Comparison of ENCODE assay signal across 10 mouse cellular contexts in the genomic region with DNA sequence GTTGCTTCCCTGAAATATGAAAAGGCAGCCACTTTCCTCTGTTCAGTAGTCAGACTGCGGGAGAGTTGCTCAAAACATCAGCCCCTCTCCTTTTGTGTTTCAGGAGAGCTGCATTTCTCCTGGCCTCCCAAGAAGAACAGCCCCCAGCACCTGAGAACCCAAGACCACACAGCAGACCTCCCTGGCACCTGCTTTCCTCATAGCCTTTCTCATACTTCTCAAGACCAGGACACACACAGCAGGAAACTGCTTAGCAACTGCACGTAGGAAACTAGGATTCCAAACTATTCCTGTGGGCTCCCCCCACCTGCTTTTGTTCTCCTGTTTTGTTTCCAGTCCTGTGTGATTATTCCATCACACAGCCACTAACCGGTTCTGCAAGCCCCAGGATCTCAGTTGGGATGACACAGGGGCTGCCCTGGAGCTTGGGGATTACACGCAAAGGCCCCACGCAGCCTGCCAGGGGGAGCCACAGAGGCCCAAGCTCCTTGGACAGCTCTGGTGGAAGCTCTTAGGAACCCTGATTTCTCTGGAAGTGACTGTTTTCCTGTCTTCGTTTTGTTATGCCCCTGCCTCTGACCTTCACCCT.
DNase-seq lines count a peak whose midpoint lies in the region; ATAC-seq and TF ChIP-seq lines count a peak whose summit lies in the region.
"Had no signal": no experiment of that assay in that cellular context is flagged by ENCODE, and none has a peak within 500 bp of the region (broad histone marks: within the 10 kb centered on the region; RNA-seq: fewer than 3 reads in every experiment).

No protein-coding gene starts in this region.

- intact Hi-C loops in left cerebral cortex, postnatal 36 days (cut with DNase I) = no loop called here

- in situ Hi-C loops in CH12.LX (cut with MboI; ENCODE audit: low pct_ligation_motif_present, low pct_unique_long_range_greater_than_20kb, low sequenced_read_pairs) = no loop called here
- in situ Hi-C loops in ES-E14 (cut with MboI; ENCODE audit: low sequenced_read_pairs in 2 of 2, unreplicated experiment in 2 of 2) = no loop called here

- 0 out of 2 replicates have a peak, but pooled peaks cover 4% of the 10 kb centered on the region for H3K4me1 ChIP-seq in kidney, postnatal 0 days (replicated peaks; ENCODE audit: insufficient read depth, low read length)
- H3K4me1 ChIP-seq in CH12.LX (ENCODE audit: control insufficient read depth in 1 of 2, insufficient read depth in 2 of 2) = no peaks in the 10 kb centered on the region
- H3K4me1 ChIP-seq in ES-E14 (ENCODE audit: control insufficient read depth in 2 of 2, insufficient read depth in 2 of 2, low read length in 2 of 2, poor library complexity in 1 of 2) = peaks cover 0 to 9% of the 10 kb centered on the region in 2 experiments; a peak in 2 of 4 replicates
- peaks cover 12% of the 10 kb centered on the region for H3K4me1 ChIP-seq in embryonic facial prominence, embryonic 15.5 days

- dilution Hi-C loops in CH12.LX (cut with MboI; ENCODE audit: extremely low pct_ligation_motif_present, extremely low pct_unique_long_range_greater_than_20kb, low sequenced_read_pairs) = no loop called here

- TF ChIP-seq CTCF in kidney, postnatal 0 days (IDR thresholded peaks at IDR 0.05; ENCODE audit: low read depth) = peak; percentile 43; the same call in 1 of the 2 replicates
- TF ChIP-seq CTCF in CH12.LX (conservative IDR thresholded peaks at IDR 0.05 in 1 of 2, IDR thresholded peaks at IDR 0.05 in 1 of 2; ENCODE audit: low read depth in 2 of 2, low read length in 2 of 2) = no peak

- TF ChIP-seq POLR2A in CH12.LX (IDR thresholded peaks at IDR 0.05; ENCODE audit: low read depth, low read length) = no peak

- no peaks in the 10 kb centered on the region for H3K9me3 ChIP-seq in kidney, postnatal 0 days (replicated peaks; ENCODE audit: low read length)
- H3K9me3 ChIP-seq in CH12.LX (replicated peaks; ENCODE audit: low read length) = no peaks in the 10 kb centered on the region
- H3K9me3 ChIP-seq in ES-E14 (ENCODE audit: control insufficient read depth, insufficient read depth, low read depth, low read length) = no peaks in the 10 kb centered on the region
- H3K9me3 ChIP-seq in embryonic facial prominence, embryonic 15.5 days (replicated peaks) = no peaks in the 10 kb centered on the region
- H3K9me3 ChIP-seq: megakaryocyte, embryonic 14.5 days had no signal

- H3K27me3 ChIP-seq in kidney, postnatal 0 days (ENCODE audit: insufficient read depth, low read length) = no peaks in the 10 kb centered on the region
- H3K27me3 ChIP-seq in CH12.LX (replicated peaks) = no peaks in the 10 kb centered on the region
- no peaks in the 10 kb centered on the region for H3K27me3 ChIP-seq in embryonic facial prominence, embryonic 15.5 days

- TF ChIP-seq EP300 in CH12.LX (IDR thresholded peaks at IDR 0.05; ENCODE audit: low read length) = no peak

- no peak overlapping the region for H3K27ac ChIP-seq in kidney, postnatal 0 days
- H3K27ac ChIP-seq in CH12.LX (ENCODE audit: insufficient read depth, low read depth) = no peak overlapping the region
- H3K27ac ChIP-seq in ES-E14 (ENCODE audit: insufficient read depth, low read depth, low read length, poor library complexity, severe bottlenecking) = peak overlapping the region; percentile 49; the same call in 1 of the 2 replicates
- H3K27ac ChIP-seq in embryonic facial prominence, embryonic 15.5 days (replicated peaks) = peak overlapping the region; percentile 79

- no peak for TF ChIP-seq RAD21 in CH12.LX (IDR thresholded peaks at IDR 0.05; ENCODE audit: low read depth, low read length)

- H3K4me3 ChIP-seq in kidney, postnatal 0 days (replicated peaks; ENCODE audit: low read depth, low read length) = no peak overlapping the region
- H3K4me3 ChIP-seq in CH12.LX (replicated peaks in 1 of 3; ENCODE audit: low read depth in 2 of 3, low read length in 2 of 3, poor library complexity in 1 of 3) (no peak overlapping the region), ES-E14 (ENCODE audit: insufficient read depth in 1 of 2, low read depth in 1 of 2, low read length in 2 of 2, poor library complexity in 1 of 2, severe bottlenecking in 1 of 2) (no peak overlapping the region)
- H3K4me3 ChIP-seq in embryonic facial prominence, embryonic 15.5 days (replicated peaks) = no peak overlapping the region
- H3K4me3 ChIP-seq: erythroblast, embryonic 14.5 days; megakaryocyte, embryonic 14.5 days had no signal

- H3K4me2 ChIP-seq in kidney, postnatal 0 days (ENCODE audit: low read length) = no peak overlapping the region
- no peak overlapping the region for H3K4me2 ChIP-seq in CH12.LX (ENCODE audit: insufficient read depth, low read depth, poor library complexity, severe bottlenecking)
- no peak overlapping the region for H3K4me2 ChIP-seq in embryonic facial prominence, embryonic 15.5 days (replicated peaks)

- no peaks in the 10 kb centered on the region for H3K36me3 ChIP-seq in kidney, postnatal 0 days (ENCODE audit: insufficient read depth, low read length)
- H3K36me3 ChIP-seq in CH12.LX (replicated peaks in 1 of 2; ENCODE audit: control insufficient read depth in 1 of 2, insufficient read depth in 1 of 2, low read length in 1 of 2) = no peaks in the 10 kb centered on the region
- no peaks in the 10 kb centered on the region for H3K36me3 ChIP-seq in ES-E14 (ENCODE audit: control insufficient read depth, insufficient read depth, low read length, poor library complexity, severe bottlenecking)
- H3K36me3 ChIP-seq in embryonic facial prominence, embryonic 15.5 days = no peaks in the 10 kb centered on the region

- WGBS in kidney, postnatal 0 days = 34% methylated on average over 6 of the region's 6 CpGs
- 28% methylated on average over 6 of the region's 6 CpGs for WGBS in embryonic facial prominence, embryonic 15.5 days

- no peak for ATAC-seq in kidney, postnatal 0 days (replicated peaks; ENCODE audit: low FRiP score, low read depth)
- peak; percentile 76; the same call in 1 of the 2 replicates for ATAC-seq in embryonic facial prominence, embryonic 15.5 days (ENCODE audit: insufficient number of reproducible peaks, low FRiP score, low TSS enrichment, low read depth)

- peak; percentile 16 for DNase-seq in kidney, postnatal 0 days (ENCODE audit: low spot score)
- no peak for DNase-seq in kidney, adult 11 months
- DNase-seq in CH12.LX (ENCODE audit: extremely low read depth) (no peak), ES-E14 (ENCODE audit: low read depth, low spot score) (peak; percentile 11), MN1 (ENCODE audit: low spot score) (no peak)
- no peak for DNase-seq in right cerebral cortex, postnatal 4 days
- no peak for DNase-seq in left cerebral cortex, postnatal 36 days (ENCODE audit: low spot score in 2 of 2)

- no peaks in the 10 kb centered on the region for H3K79me2 ChIP-seq in CH12.LX (replicated peaks; ENCODE audit: control insufficient read depth, extremely low read depth, insufficient read depth, poor library complexity, severe bottlenecking)

- no peak overlapping the region for H3K9ac ChIP-seq in kidney, postnatal 0 days (ENCODE audit: low read depth, low read length)
- H3K9ac ChIP-seq in CH12.LX (ENCODE audit: insufficient read depth, low read depth) (no peak overlapping the region), ES-E14 (ENCODE audit: insufficient read depth, low read depth, low read length, poor library complexity, severe bottlenecking) (no peak overlapping the region)
- no peak overlapping the region for H3K9ac ChIP-seq in embryonic facial prominence, embryonic 15.5 days

TF ChIP-seq in CH12.LX, 34 proteins besides CTCF, POLR2A, EP300 and RAD21:
- TF ChIP-seq E2F4 (IDR thresholded peaks at IDR 0.05; ENCODE audit: insufficient replicate concordance, low read depth, low read length) = no peak
- TF ChIP-seq SMC3 (IDR thresholded peaks at IDR 0.05; ENCODE audit: low read depth, low read length) = peak; percentile 23; the same call in 1 of the 2 replicates

TF ChIP-seq in ES-E14, 5 proteins besides CTCF, POLR2A, EP300 and RAD21:
- no peak for TF ChIP-seq HCFC1 (IDR thresholded peaks at IDR 0.05; ENCODE audit: borderline replicate concordance, insufficient read depth, low read length)
- no peak for TF ChIP-seq ZNF384 (IDR thresholded peaks at IDR 0.05; ENCODE audit: low read depth, low read length)
- TF ChIP-seq CHD2 (IDR thresholded peaks at IDR 0.05; ENCODE audit: low read depth, low read length) = no peak
- TF ChIP-seq ZC3H11A (IDR thresholded peaks at IDR 0.05; ENCODE audit: borderline replicate concordance, low read depth, low read length) = no peak
- no peak for TF ChIP-seq MAFK (IDR thresholded peaks at IDR 0.05; ENCODE audit: insufficient read depth, low read depth, low read length)

Comparison
In these comparisons a context has a peak if more than half of its experiments do, and no peak if none do; other contexts are left out.
1. DNase-seq: peak in kidney, postnatal 0 days (single experiment) and ES-E14 (single experiment); none in kidney, adult 11 months (single experiment), CH12.LX (single experiment), right cerebral cortex, postnatal 4 days (single experiment), MN1 (single experiment) and left cerebral cortex, postnatal 36 days (0 of 2).
2. H3K27ac ChIP-seq: peak in ES-E14 (single experiment) and embryonic facial prominence, embryonic 15.5 days (single experiment); none in kidney, postnatal 0 days (single experiment) and CH12.LX (single experiment).